Mouse (Mus musculus) layer of hippocampus, adult 2 months (tissue): ENCODE measurements around the gene B3gnt9. TPM values are rescaled to one million over a fixed set of nuclear protein-coding genes. Genes with fewer than 3 reads are reported as not detected.

ENCODE experiments used
- DNase-seq, 2 experiments: peaks; one replicate each; pipeline ENCODE4 v3.0.0; 2022; ENCODE audit warnings: low spot score in 2 of 2
- H3K27ac ChIP-seq: fragments of 200-600 bp; 2 replicates; pipeline ENCODE4 v1.8.1; 2022
- H3K4me3 ChIP-seq: fragments of 200-600 bp; 2 replicates; pipeline ENCODE4 v1.8.1; 2022; ENCODE audit warnings: mild to moderate bottlenecking
- CTCF ChIP-seq: fragments of 200-600 bp; conservative IDR thresholded peaks from 2 replicates; pipeline ENCODE4 v1.8.1; 2022; ENCODE audit warnings: antibody characterized with exemption, mild to moderate bottlenecking, moderate library complexity
- total RNA-seq, 2 experiments: library from RNA; stranded (reverse); gene quantifications; 2 replicates each; pipeline ENCODE4 v1.2.3; 2021

Gene B3gnt9
- total RNA-seq, 2 experiments from 2014 or later, result 2.9 TPM

DNA sequence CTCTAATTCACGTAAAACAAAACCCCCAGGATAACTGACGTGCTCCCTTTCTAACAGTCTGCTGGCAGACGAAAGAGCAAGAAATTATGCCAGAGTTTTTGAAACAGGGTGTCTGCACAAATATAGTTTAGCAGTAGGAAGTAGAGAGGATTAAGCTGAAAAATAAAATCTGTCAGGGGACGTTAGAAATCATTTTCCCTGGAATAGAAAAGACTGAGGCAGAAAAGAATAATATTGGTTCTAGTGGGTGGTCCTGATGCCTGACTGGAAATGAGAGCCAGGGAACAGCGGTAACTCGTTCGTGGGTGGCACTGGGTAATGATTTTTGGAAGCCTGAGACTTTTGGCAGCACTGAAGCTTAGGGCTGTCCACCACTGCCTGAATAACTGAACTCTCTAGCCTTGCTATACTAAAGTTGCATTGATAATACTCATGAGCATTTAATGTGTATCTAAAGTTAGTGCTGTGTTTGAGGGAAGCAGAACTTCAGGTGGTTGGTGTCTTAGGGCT is 48.1 kb downstream of the B3gnt9 start:
- DNase-seq, result peak; percentile 32 to 41
- Histone ChIP-seq H3K4me3 (no peak overlapping the region), H3K27ac (peak overlapping the region; percentile 25; the same call in 1 of the 2 replicates)
- no peak for TF ChIP-seq CTCF

DNA sequence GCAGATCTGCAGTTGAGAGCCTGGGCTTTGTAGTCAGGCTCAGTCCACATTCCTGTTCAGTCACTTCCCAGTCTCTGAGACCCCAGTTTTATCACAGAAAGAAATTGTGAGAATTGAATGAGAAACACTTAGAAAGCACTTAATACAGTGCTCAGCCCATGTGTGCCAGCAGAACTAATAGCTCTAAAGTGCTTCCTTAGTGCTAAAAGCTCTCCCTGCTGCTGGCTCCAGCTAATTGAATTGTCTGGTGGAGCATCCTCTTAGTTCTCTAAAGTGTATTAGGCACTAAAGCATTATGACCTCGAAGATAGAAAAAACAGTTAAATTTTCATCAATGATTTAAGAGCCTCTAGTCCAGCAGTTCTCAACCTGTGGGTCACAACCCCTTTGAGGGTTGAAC is 49.2 kb downstream of the B3gnt9 start:
- no peak overlapping the region for H3K27ac ChIP-seq
- H3K4me3 ChIP-seq, result no peak overlapping the region
- DNase-seq, result no peak
- no peak for TF ChIP-seq CTCF

Other genes with a start within 250 kb of the B3gnt9 start
- gene Ces3a, start 206.6 kb downstream of the B3gnt9 start, total RNA-seq, result not detected
- not detected for gene Ces3b, start 171.4 kb downstream of the B3gnt9 start, total RNA-seq
- not detected for gene Ces4a, start 123.4 kb downstream of the B3gnt9 start, total RNA-seq
- 10 to 100 TPM; 20.0 to 20.4 TPM for gene Cbfb, start 84.5 kb downstream of the B3gnt9 start, total RNA-seq
- 10 to 100 TPM; 38.9 to 39.2 TPM for gene D230025D16Rik, start 30.0 kb downstream of the B3gnt9 start, total RNA-seq
- 1 to 10 TPM; 7.0 to 7.6 TPM for gene Tradd, start 9.5 kb upstream of the B3gnt9 start, total RNA-seq
- 1 to 10 TPM in 1 of 2 experiments, under 1 TPM in 1; 0.91 to 1.9 TPM for gene Fbxl8, start 9.5 kb upstream of the B3gnt9 start, total RNA-seq
- 1 to 10 TPM; 7.2 to 9.5 TPM for gene Hsf4, start 14.6 kb upstream of the B3gnt9 start, total RNA-seq
- 1 to 10 TPM; 7.4 to 7.8 TPM for gene Nol3, start 21.0 kb upstream of the B3gnt9 start, total RNA-seq
- 10 to 100 TPM; 20.0 to 24.4 TPM for gene 4931428F04Rik, start 34.7 kb upstream of the B3gnt9 start, total RNA-seq
- 1 to 10 TPM; 1.4 TPM for gene Exoc3l, start 40.9 kb upstream of the B3gnt9 start, total RNA-seq
- 10 to 100 TPM; 36.1 to 39.0 TPM for gene E2f4, start 42.5 kb upstream of the B3gnt9 start, total RNA-seq
- gene Elmo3, start 50.4 kb upstream of the B3gnt9 start, total RNA-seq, result 1 to 10 TPM in 1 of 2 experiments, under 1 TPM in 1; 0.84 to 1.2 TPM
- 1 to 10 TPM; 7.6 to 7.7 TPM for gene Lrrc29, start 71.1 kb upstream of the B3gnt9 start, total RNA-seq
- gene Tmem208, start 71.2 kb upstream of the B3gnt9 start, total RNA-seq, result 10 to 100 TPM; 40.3 to 40.9 TPM
- gene Fhod1, start 92.8 kb upstream of the B3gnt9 start, total RNA-seq, result 1 to 10 TPM; 2.0 to 2.1 TPM
- 10 to 100 TPM; 13.3 to 14.9 TPM for gene Slc9a5, start 93.7 kb upstream of the B3gnt9 start, total RNA-seq
- 1 to 10 TPM; 1.7 to 2.2 TPM for gene Plekhg4, start 118.1 kb upstream of the B3gnt9 start, total RNA-seq
- not detected for gene Kctd19, start 158.3 kb upstream of the B3gnt9 start, total RNA-seq
- gene Lrrc36, start 158.4 kb upstream of the B3gnt9 start, total RNA-seq, result under 1 TPM; 0.42 to 0.84 TPM
- 10 to 100 TPM; 36.5 to 36.8 TPM for gene Tppp3, start 216.4 kb upstream of the B3gnt9 start, total RNA-seq
- gene Zdhhc1, start 241.7 kb upstream of the B3gnt9 start, total RNA-seq, result 10 to 100 TPM; 36.2 to 38.9 TPM